Mouse (Mus musculus) hindlimb bud, embryonic 11.5 days (tissue): ENCODE measurements at regions not wholly inside any gene's neighbourhood (a gene's known extent, or its start where the extent isn't known, plus 50 kb on each side); places are given as distances from the start of the nearest gene placed in this dataset.

Experiments used
- DNase-seq: peaks from one replicate; pipeline ENCODE4 v3.0.0-alpha.2; 2012; ENCODE audit warnings: low read depth, low spot score; ENCODE audit errors: extremely low spot score

DNA sequence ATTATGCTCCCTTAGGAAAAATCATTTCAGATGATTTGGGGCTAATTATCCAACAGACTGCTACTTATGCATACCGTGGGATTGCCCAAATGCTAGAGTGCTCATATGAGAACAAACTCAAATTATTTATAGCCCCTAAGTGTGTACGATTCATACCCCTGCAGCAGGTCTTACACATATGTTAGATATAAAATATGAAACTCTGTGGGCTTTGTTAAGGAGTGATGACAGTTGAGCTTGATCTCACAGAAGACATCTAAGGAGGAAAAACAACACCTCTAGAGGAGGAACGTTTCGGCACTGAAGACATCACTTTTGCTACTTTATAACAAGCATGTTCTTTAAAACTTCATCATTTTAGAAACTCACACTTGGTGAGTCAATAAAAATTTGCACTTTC lies 1379.3 kb downstream of the Defb40 start:
- DNase-seq, result no peak

DNA sequence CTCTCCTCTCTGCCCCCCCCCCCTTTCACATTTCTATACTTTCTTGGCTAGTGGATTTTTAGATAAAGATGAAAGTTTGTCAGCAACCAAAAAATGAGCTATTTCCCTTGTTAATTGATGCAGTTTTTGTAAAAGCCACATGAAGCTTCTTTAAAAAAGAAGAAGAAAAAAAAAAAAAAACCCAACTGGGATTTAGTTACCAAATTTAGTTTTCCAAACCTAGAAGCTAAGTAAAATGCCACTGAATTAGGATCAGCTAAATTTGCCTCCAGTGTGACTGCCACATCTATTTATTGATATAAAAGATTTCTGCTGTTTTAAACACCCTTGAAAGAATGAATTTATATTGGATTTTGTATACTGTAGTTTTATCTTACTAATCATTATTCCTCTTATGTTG lies 1381.5 kb downstream of the Defb40 start:
- DNase-seq, result no peak

DNA sequence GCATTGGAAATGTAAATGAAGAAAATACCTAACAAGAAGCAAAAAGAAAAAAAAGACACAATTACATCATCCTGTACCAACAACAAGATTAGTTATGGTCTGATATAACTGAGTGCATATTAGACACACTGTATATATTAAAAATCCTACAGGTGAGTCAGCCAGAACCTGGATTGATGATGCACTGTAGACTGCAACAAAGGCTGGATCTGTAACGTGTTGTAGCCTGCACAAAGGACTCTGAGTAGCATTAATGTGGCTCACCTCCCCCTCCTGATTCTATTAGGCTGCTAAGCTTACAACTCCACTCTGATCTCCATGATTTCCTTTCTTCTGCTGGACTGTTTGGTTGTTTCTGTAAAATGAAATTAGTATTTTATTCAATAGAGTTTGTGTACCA lies 1383.4 kb downstream of the Defb40 start:
- DNase-seq, result no peak

DNA sequence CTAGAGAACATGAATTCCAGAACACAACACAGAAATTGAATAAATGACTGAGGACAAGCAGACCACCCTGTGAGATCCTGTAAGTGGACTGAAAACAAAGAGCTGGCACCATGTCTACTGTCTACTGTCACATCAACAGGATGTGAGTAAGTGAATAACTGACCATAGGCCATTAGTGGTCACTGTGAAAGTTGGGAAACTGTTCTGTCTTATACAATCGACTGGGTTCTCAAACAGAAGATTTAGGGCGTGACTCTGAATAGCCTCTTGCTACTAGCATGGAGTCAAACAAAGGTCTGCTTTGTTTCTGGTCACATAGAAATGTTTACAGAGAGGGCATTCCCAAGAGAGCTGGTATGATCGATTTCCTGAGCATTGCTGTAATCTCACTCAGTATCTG lies 1387.9 kb downstream of the Defb40 start:
- no peak for DNase-seq

DNA sequence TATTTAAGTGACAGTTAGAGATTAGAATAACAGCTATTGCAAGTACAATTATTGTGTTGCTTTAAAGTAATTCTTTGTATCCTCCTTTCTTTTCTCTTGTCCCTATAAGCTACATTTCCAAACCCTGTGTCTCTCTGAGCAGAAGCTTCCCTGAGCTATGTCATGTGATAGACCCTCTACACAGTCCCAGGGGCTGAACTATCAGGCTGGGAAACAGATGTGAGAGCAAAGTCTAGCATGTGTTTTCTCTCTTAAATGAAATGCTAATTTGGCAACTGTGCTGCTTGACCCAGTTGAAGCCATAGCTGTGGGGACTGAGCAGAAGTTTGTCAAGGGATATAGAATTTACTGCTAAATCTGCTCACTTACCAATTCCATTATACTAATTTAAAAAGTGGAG lies 1389.9 kb downstream of the Defb40 start:
- DNase-seq, result no peak

DNA sequence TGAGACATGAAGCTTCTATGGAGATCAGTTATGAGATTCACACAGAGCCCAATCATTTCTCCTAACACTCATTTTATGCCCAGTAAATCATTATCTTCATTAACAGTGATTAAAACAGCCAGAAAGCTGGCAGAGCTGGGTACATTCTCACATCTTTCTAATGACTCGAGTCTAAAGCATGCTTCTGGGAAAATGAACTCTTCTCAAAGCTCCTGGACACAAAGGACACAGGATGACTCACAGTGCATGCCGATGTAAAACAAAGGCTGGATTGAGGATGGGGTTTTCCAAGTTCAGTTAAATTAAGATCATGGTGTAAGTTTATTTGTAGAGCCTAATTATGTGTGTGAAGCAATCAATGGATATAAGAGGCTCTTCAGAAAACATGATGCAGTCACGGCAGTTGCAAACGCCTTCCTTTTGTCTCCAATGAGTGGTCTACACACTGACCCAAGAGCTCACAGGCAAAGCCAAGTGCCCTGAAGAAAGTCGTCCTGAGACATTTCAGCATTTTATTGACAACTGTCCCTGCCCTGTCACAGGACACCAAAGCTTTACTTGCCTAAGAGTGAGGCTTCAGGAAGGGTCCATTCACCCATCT lies 1390.7 kb downstream of the Defb40 start:
- no peak for DNase-seq
